13 mouse cellular contexts compared by ENCODE assay signal in the genomic region with DNA sequence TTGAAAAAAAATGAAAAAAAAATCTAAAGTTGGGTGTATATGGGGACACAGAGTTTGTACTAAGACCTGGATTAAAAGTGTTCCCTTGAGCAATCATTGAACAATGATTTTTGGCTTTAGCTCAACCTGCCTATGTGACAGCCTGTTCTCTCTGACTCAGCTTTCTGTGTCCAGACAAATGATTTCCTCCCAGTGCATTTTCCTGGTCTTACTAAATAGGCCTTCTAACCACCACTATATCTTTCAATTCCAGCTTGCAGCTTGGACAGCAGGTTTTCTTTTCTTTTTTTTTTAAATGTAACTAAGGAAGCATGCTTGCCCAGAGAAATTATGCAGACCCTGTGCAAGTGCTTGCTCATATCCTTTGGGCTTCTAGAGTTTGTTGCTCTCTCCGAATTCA.
"Had no signal": no experiment of that assay in that cellular context is flagged by ENCODE, and none has a peak within 500 bp of the region (broad histone marks: within the 10 kb centered on the region; RNA-seq: fewer than 3 reads in every experiment).

No protein-coding gene starts in this region.

- H3K9ac ChIP-seq: kidney, embryonic 15.5 days; limb, embryonic 13.5 days; lung, embryonic 15.5 days had no signal

- H3K4me1 ChIP-seq: kidney, embryonic 15.5 days; limb, embryonic 13.5 days; lung, embryonic 15.5 days; megakaryocyte, embryonic 14.5 days had no signal

- H3K36me3 ChIP-seq: kidney, embryonic 15.5 days; limb, embryonic 13.5 days; lung, embryonic 15.5 days had no signal

- DNase-seq: kidney, postnatal 14 days; left cerebral cortex, postnatal 4 days; lung, postnatal 14 days; thymus, postnatal 14 days had no signal

- H3K27me3 ChIP-seq: kidney, embryonic 15.5 days; limb, embryonic 13.5 days; lung, embryonic 15.5 days; megakaryocyte, embryonic 14.5 days had no signal

- ATAC-seq: midbrain, embryonic 16.5 days had no signal

- H3K9me3 ChIP-seq: kidney, embryonic 15.5 days; limb, embryonic 13.5 days; lung, embryonic 15.5 days; megakaryocyte, embryonic 14.5 days had no signal

- H3K4me3 ChIP-seq: kidney, embryonic 15.5 days; limb, embryonic 13.5 days; lung, embryonic 15.5 days; megakaryocyte, embryonic 14.5 days had no signal

- H3K4me2 ChIP-seq: kidney, embryonic 15.5 days; limb, embryonic 13.5 days; liver, embryonic 11.5 days; lung, embryonic 15.5 days; midbrain, embryonic 11.5 days had no signal

- H3K27ac ChIP-seq: kidney, embryonic 15.5 days; limb, embryonic 13.5 days; lung, embryonic 15.5 days; macrophage; stomach, postnatal 0 days had no signal
